Mouse (Mus musculus) heart, embryonic 15.5 days (tissue): Measurements from ENCODE around the gene Emilin2. TPM values are rescaled to one million over a fixed set of nuclear protein-coding genes. Genes with fewer than 3 reads are reported as not detected.
A peak's percentile ranks its signal among the peaks of the same experiment; 100 is the strongest.

Experiments
- ATAC-seq: fragments of 200-750 bp; cut with Nextera tagmentation; replicated peaks from 2 replicates; pipeline ENCODE4 v1.8.0; 2017; ENCODE audit warnings: low read depth, moderate TSS enrichment; ENCODE audit not compliant: insufficient number of reproducible peaks, insufficient read depth, low FRiP score
- H3K27ac ChIP-seq: fragments of 300-500 bp; sonication (generic); 2 replicates; pipeline ENCODE4 v1.5.1; 2015; ENCODE audit warnings: mild to moderate bottlenecking, inconsistent platforms
- H3K27me3 ChIP-seq: fragments of 300-500 bp; sonication (generic); 2 replicates; pipeline ENCODE4 v1.6.1; 2015; ENCODE audit warnings: inconsistent platforms
- H3K36me3 ChIP-seq: fragments of 300-500 bp; sonication (generic); 2 replicates; pipeline ENCODE4 v1.6.1; 2015; ENCODE audit warnings: mild to moderate bottlenecking, inconsistent platforms
- H3K4me1 ChIP-seq: fragments of 300-500 bp; sonication (generic); replicated peaks from 2 replicates; pipeline ENCODE4 v1.6.1; 2015; ENCODE audit warnings: inconsistent platforms
- H3K4me2 ChIP-seq: fragments of 300-500 bp; sonication (generic); 2 replicates; pipeline ENCODE4 v1.6.1; 2015; ENCODE audit warnings: inconsistent platforms, mild to moderate bottlenecking, moderate library complexity
- H3K4me3 ChIP-seq: fragments of 300-500 bp; sonication (generic); 2 replicates; pipeline ENCODE4 v1.5.1; 2015; ENCODE audit warnings: mild to moderate bottlenecking, inconsistent platforms
- H3K9ac ChIP-seq: fragments of 300-500 bp; sonication (generic); 2 replicates; pipeline ENCODE4 v1.6.1; 2015; ENCODE audit warnings: mild to moderate bottlenecking, inconsistent platforms
- H3K9me3 ChIP-seq: fragments of 300-500 bp; sonication (generic); replicated peaks from 2 replicates; pipeline ENCODE4 v1.6.1; 2016; ENCODE audit warnings: inconsistent platforms
- WGBS: fragments of 180-500 bp; shearing (Covaris S2); methylation state at CpG from one replicate; pipeline ENCODE4 v1.1.7; 2015; ENCODE audit warnings: mixed read lengths; 5-methylcytosine and 5-hydroxymethylcytosine counted together
- polyA plus RNA-seq: library from polyadenylated mRNA; unstranded; fragments of >200 nt; fragmentation: Nextera tagmentation; extraction: Ambion mirVana; gene quantifications from 2 replicates; pipeline ENCODE4 v1.2.1, GENCODE M21; 2015

Gene Emilin2
- polyA plus RNA-seq, 1 experiment from 2014 or later, result 35.4 TPM

- H3K9ac ChIP-seq, result no peak overlapping the region
- no peak for ATAC-seq
- peaks cover 4% of the 10 kb centered on the region; the same call in 1 of the 2 replicates for H3K4me1 ChIP-seq
- H3K4me3 ChIP-seq, result no peak overlapping the region
- no peaks in the 10 kb centered on the region for H3K9me3 ChIP-seq
- H3K36me3 ChIP-seq, result peaks cover 2% of the 10 kb centered on the region; the same call in 1 of the 2 replicates
- no peak overlapping the region for H3K27ac ChIP-seq
- no peak overlapping the region for H3K4me2 ChIP-seq
- H3K27me3 ChIP-seq, result no peaks in the 10 kb centered on the region
- WGBS, result 89% methylated on average over 2 of the region's 2 CpGs
Observed at GRCm38 (mm10) chr17:71231998-71232397, 79.8 kb downstream of the Emilin2 start.

- Histone ChIP-seq H3K4me2 (no peak overlapping the region), H3K27ac (no peak overlapping the region), H3K9ac (no peak overlapping the region), H3K36me3 (peaks cover 2% of the 10 kb centered on the region; the same call in 1 of the 2 replicates), H3K4me1 (peaks cover 5% of the 10 kb centered on the region), H3K9me3 (no peaks in the 10 kb centered on the region), H3K27me3 (no peaks in the 10 kb centered on the region), H3K4me3 (no peak overlapping the region)
- no peak for ATAC-seq
- 79% methylated on average over 9 of the region's 9 CpGs for WGBS
Observed at GRCm38 (mm10) chr17:71230108-71230709, 81.6 kb downstream of the Emilin2 start.

GRCm38 (mm10) chr17:71228651-71229050, 83.1 kb downstream of the Emilin2 start:
- WGBS, result 63% methylated on average over 7 of the region's 7 CpGs
- H3K27ac ChIP-seq, result no peak overlapping the region
- no peak overlapping the region for H3K9ac ChIP-seq
- no peaks in the 10 kb centered on the region for H3K9me3 ChIP-seq
- no peak for ATAC-seq
- no peak overlapping the region for H3K4me3 ChIP-seq
- H3K27me3 ChIP-seq, result no peaks in the 10 kb centered on the region
- H3K36me3 ChIP-seq, result peaks cover 2% of the 10 kb centered on the region; the same call in 1 of the 2 replicates
- peaks cover 9% of the 10 kb centered on the region for H3K4me1 ChIP-seq
- H3K4me2 ChIP-seq, result no peak overlapping the region

GRCm38 (mm10) chr17:71227128-71227895, 84.5 kb downstream of the Emilin2 start:
- WGBS, result 82% methylated on average over 9 of the region's 9 CpGs

GRCm38 (mm10) chr17:71225091-71225490, 86.7 kb downstream of the Emilin2 start:
- H3K27ac ChIP-seq, result no peak overlapping the region
- no peak overlapping the region for H3K4me2 ChIP-seq
- H3K4me3 ChIP-seq, result no peak overlapping the region
- no peak overlapping the region for H3K9ac ChIP-seq
- no peaks in the 10 kb centered on the region for H3K27me3 ChIP-seq
- peaks cover 27% of the 10 kb centered on the region for H3K4me1 ChIP-seq
- ATAC-seq, result no peak
- WGBS, result 35% methylated on average over 5 of the region's 5 CpGs
- H3K9me3 ChIP-seq, result no peaks in the 10 kb centered on the region
- H3K36me3 ChIP-seq, result no peaks in the 10 kb centered on the region

More at GRCm38 (mm10) chr17:71227128-71227895, 84.5 kb downstream of the Emilin2 start:
- Histone ChIP-seq H3K36me3 (peaks cover 2% of the 10 kb centered on the region; the same call in 1 of the 2 replicates), H3K4me2 (no peak overlapping the region), H3K9me3 (no peaks in the 10 kb centered on the region), H3K4me3 (no peak overlapping the region), H3K27ac (no peak overlapping the region), H3K4me1 (peaks cover 9% of the 10 kb centered on the region), H3K27me3 (no peaks in the 10 kb centered on the region), H3K9ac (no peak overlapping the region)
- no peak for ATAC-seq

- Histone ChIP-seq H3K4me1 (peaks cover 29% of the 10 kb centered on the region), H3K4me2 (no peak overlapping the region), H3K27me3 (no peaks in the 10 kb centered on the region), H3K36me3 (no peaks in the 10 kb centered on the region), H3K27ac (no peak overlapping the region), H3K9ac (no peak overlapping the region), H3K4me3 (no peak overlapping the region), H3K9me3 (no peaks in the 10 kb centered on the region)
- 44% methylated on average over 2 of the region's 2 CpGs for WGBS
- no peak for ATAC-seq
Observed at GRCm38 (mm10) chr17:71224521-71224920, 87.3 kb downstream of the Emilin2 start.

- Histone ChIP-seq H3K9ac (no peak overlapping the region), H3K36me3 (no peaks in the 10 kb centered on the region), H3K9me3 (no peaks in the 10 kb centered on the region), H3K27me3 (no peaks in the 10 kb centered on the region), H3K4me2 (no peak overlapping the region), H3K27ac (no peak overlapping the region), H3K4me3 (no peak overlapping the region), H3K4me1 (peaks cover 38% of the 10 kb centered on the region)
- ATAC-seq, result no peak
- WGBS, result 56% methylated on average over 5 of the region's 5 CpGs
Observed at GRCm38 (mm10) chr17:71223676-71224075, 88.1 kb downstream of the Emilin2 start.

- WGBS, result 74% methylated on average over 3 of the region's 3 CpGs
- H3K36me3 ChIP-seq, result no peaks in the 10 kb centered on the region
- H3K9ac ChIP-seq, result no peak overlapping the region
- peaks cover 38% of the 10 kb centered on the region for H3K4me1 ChIP-seq
- no peak overlapping the region; the same call in 1 of the 2 replicates for H3K4me2 ChIP-seq
- no peak overlapping the region for H3K4me3 ChIP-seq
- peak overlapping the region; percentile 66 for H3K27ac ChIP-seq
- no peaks in the 10 kb centered on the region for H3K9me3 ChIP-seq
- ATAC-seq, result peak; percentile 76; the same call in 1 of the 2 replicates
- no peaks in the 10 kb centered on the region for H3K27me3 ChIP-seq
Observed at GRCm38 (mm10) chr17:71221383-71221782, 90.4 kb downstream of the Emilin2 start.

GRCm38 (mm10) chr17:71217111-71217685, 94.6 kb downstream of the Emilin2 start:
- peaks cover 34% of the 10 kb centered on the region for H3K4me1 ChIP-seq
- no peaks in the 10 kb centered on the region for H3K9me3 ChIP-seq
- no peak for ATAC-seq
- no peak overlapping the region for H3K9ac ChIP-seq
- H3K4me3 ChIP-seq, result no peak overlapping the region
- no peaks in the 10 kb centered on the region for H3K36me3 ChIP-seq
- no peak overlapping the region for H3K27ac ChIP-seq
- WGBS, result 89% methylated on average over 5 of the region's 5 CpGs
- H3K4me2 ChIP-seq, result no peak overlapping the region
- H3K27me3 ChIP-seq, result no peaks in the 10 kb centered on the region

- H3K9ac ChIP-seq, result no peak overlapping the region
- H3K4me1 ChIP-seq, result peaks cover 26% of the 10 kb centered on the region
- H3K27me3 ChIP-seq, result no peaks in the 10 kb centered on the region
- 97% methylated on average over 2 of the region's 2 CpGs for WGBS
- H3K4me3 ChIP-seq, result no peak overlapping the region
- no peak overlapping the region for H3K4me2 ChIP-seq
- H3K27ac ChIP-seq, result no peak overlapping the region
- no peak for ATAC-seq
- no peaks in the 10 kb centered on the region for H3K9me3 ChIP-seq
- H3K36me3 ChIP-seq, result no peaks in the 10 kb centered on the region
Observed at GRCm38 (mm10) chr17:71216263-71216662, 95.5 kb downstream of the Emilin2 start.

GRCm38 (mm10) chr17:71215241-71215839, 96.4 kb downstream of the Emilin2 start:
- no peak overlapping the region for H3K4me2 ChIP-seq
- no peak overlapping the region for H3K27ac ChIP-seq
- WGBS, result 41% methylated on average over 2 of the region's 2 CpGs
- no peaks in the 10 kb centered on the region for H3K36me3 ChIP-seq
- H3K9me3 ChIP-seq, result no peaks in the 10 kb centered on the region
- ATAC-seq, result no peak
- no peaks in the 10 kb centered on the region for H3K27me3 ChIP-seq
- peaks cover 18% of the 10 kb centered on the region for H3K4me1 ChIP-seq
- H3K9ac ChIP-seq, result no peak overlapping the region
- no peak overlapping the region for H3K4me3 ChIP-seq
